Mouse (Mus musculus) heart, postnatal 0 days (tissue): ENCODE results near the gene Rtcb.

Experiments used
- CTCF ChIP-seq: IDR thresholded peaks from 2 replicates; pipeline ENCODE4 v1.5.1; 2016; ENCODE audit warnings: antibody characterized with exemption, control low read depth, low read depth
- EP300 ChIP-seq: IDR thresholded peaks from 2 replicates; pipeline ENCODE4 v1.6.1; 2016; ENCODE audit warnings: antibody characterized with exemption, low read depth

GRCm38 (mm10) chr10:85929962-85930361 lies 27.7 kb downstream of the Rtcb start:
- TF ChIP-seq CTCF (no peak), EP300 (no peak)
